Mouse (Mus musculus) G1E (cell line): ENCODE data around the gene BC049352. TPM values are rescaled to one million over a fixed set of nuclear protein-coding genes. Genes with fewer than 3 reads are reported as not detected.

ENCODE experiments used
- ATAC-seq: 2 replicates; pipeline ENCODE4 v1.8.0; 2016; ENCODE audit warnings: mild to moderate bottlenecking; ENCODE audit not compliant: insufficient number of reproducible peaks, poor library complexity, low FRiP score, severe bottlenecking; ENCODE audit errors: extremely low read depth
- DNase-seq: peaks from one replicate; pipeline ENCODE4 v3.0.0; 2012; ENCODE audit warnings: low spot score
- H3K27me3 ChIP-seq: 2 replicates; pipeline ENCODE4 v1.6.1; 2012; ENCODE audit warnings: mild to moderate bottlenecking, low read length, inconsistent platforms; ENCODE audit not compliant: insufficient read depth
- H3K36me3 ChIP-seq: replicated peaks from 2 replicates; pipeline ENCODE3; 2012; ENCODE audit warnings: mild to moderate bottlenecking, inconsistent platforms
- H3K4me1 ChIP-seq: 2 replicates; pipeline ENCODE4 v1.6.1; 2012; ENCODE audit warnings: low read depth, low read length, inconsistent platforms, mixed read lengths; ENCODE audit not compliant: insufficient read depth
- H3K4me3 ChIP-seq: 2 replicates; pipeline ENCODE4 v1.5.1; 2012; ENCODE audit warnings: low read depth, mild to moderate bottlenecking, inconsistent platforms, low read length, moderate library complexity, mixed read lengths
- H3K9me3 ChIP-seq: replicated peaks from 2 replicates; pipeline ENCODE4 v1.6.1; 2012; ENCODE audit warnings: inconsistent platforms
- CTCF ChIP-seq: IDR thresholded peaks from 2 replicates; pipeline ENCODE4 v1.5.1; 2012; ENCODE audit warnings: low read depth, low read length, inconsistent platforms, mixed read lengths
- GATA1 ChIP-seq: IDR thresholded peaks from 2 replicates; pipeline ENCODE4 v1.6.1; 2012; ENCODE audit warnings: borderline replicate concordance, low read length, inconsistent platforms, mixed read lengths
- GATA2 ChIP-seq: IDR thresholded peaks from 2 replicates; pipeline ENCODE4 v1.6.1; 2012; ENCODE audit warnings: low read depth, low read length, inconsistent platforms, borderline replicate concordance
- POLR2AphosphoS5 ChIP-seq: IDR thresholded peaks from 2 replicates; pipeline ENCODE4 v1.6.1; 2012; ENCODE audit warnings: low read depth, low read length, inconsistent platforms; ENCODE audit not compliant: insufficient replicate concordance
- TAL1 ChIP-seq: conservative IDR thresholded peaks from 2 replicates; pipeline ENCODE4 v1.6.1; 2012; ENCODE audit warnings: low read depth, low read length, inconsistent platforms, mixed read lengths
- polyA plus RNA-seq: library from polyadenylated mRNA; stranded (reverse); fragments of >175 nt; gene quantifications from 2 replicates; pipeline ENCODE4 v1.2.3, GENCODE M21; 2012
- total RNA-seq, 2 experiments: library from RNA; stranded (forward) in 1 of 2; stranded (reverse) in 1 of 2; fragments of 200-1000 nt in 1 of 2; fragments of >200 nt in 1 of 2; fragmentation: Nextera tagmentation in 1 of 2; gene quantifications; 2 replicates each; pipeline ENCODE4 v1.2.3; 2014 to 2017

The BC049352 gene
- total and polyA plus RNA-seq, 3 experiments = 0.22 TPM; not detected in 2

DNA sequence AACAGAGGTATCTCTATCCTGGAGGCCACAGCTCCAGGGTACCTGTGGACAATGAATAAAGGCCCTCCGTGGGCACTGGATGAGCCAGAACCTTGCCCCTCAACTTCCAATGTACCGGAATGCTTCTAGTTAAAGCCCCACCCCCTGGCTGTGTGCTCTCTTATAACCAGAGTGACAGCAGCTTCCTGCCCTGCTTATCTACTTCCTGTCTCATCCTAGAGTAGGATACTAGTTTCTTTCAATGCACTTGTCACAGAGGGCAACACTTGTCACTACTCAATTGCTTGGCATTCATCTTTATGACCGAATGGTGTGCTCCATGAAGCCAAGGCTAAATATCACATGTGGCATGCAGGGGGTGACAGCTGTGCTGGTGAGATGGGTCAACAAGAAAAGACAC, 69.5 kb downstream of the BC049352 start:
- no peak overlapping the region for H3K4me3 ChIP-seq
- ATAC-seq = no peak
- 0 out of 2 replicates have a peak, but pooled peaks cover 8% of the 10 kb centered on the region for H3K27me3 ChIP-seq
- no peak for TF ChIP-seq POLR2AphosphoS5
- no peak for TF ChIP-seq GATA2
- TF ChIP-seq CTCF = no peak
- no peak for TF ChIP-seq TAL1
- no peak for TF ChIP-seq GATA1
- no peaks in the 10 kb centered on the region for H3K9me3 ChIP-seq
- DNase-seq = no peak
- no peaks in the 10 kb centered on the region for H3K36me3 ChIP-seq
- H3K4me1 ChIP-seq = peaks cover 7% of the 10 kb centered on the region

DNA sequence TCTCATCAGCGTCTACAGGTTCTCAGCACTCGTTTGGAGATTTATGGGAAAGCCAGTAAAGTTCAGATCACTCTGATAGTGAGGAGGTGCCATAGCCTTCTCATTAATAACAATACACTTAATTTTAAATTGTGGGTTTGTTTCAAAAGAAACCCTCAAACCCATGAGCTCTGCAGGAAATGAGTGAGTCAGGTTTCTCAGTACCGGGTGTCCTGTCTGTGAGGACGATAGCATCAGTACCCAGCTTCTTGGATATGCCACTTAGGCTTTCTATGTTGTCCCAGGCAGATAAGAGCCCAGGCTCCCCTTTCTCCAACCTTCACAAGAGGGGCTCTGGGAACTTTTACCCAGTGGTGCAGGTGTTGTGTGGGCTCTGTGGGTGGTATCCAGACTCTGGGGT, 70.2 kb downstream of the BC049352 start:
- Histone ChIP-seq H3K36me3 (no peaks in the 10 kb centered on the region), H3K9me3 (no peaks in the 10 kb centered on the region), H3K4me3 (no peak overlapping the region), H3K4me1 (peaks cover 7% of the 10 kb centered on the region), H3K27me3 (0 out of 2 replicates have a peak, but pooled peaks cover 8% of the 10 kb centered on the region)
- DNase-seq (no peak), ATAC-seq (no peak)
- TF ChIP-seq POLR2AphosphoS5 = no peak
- no peak for TF ChIP-seq TAL1
- no peak for TF ChIP-seq GATA1
- TF ChIP-seq CTCF = no peak
- TF ChIP-seq GATA2 = no peak

DNA sequence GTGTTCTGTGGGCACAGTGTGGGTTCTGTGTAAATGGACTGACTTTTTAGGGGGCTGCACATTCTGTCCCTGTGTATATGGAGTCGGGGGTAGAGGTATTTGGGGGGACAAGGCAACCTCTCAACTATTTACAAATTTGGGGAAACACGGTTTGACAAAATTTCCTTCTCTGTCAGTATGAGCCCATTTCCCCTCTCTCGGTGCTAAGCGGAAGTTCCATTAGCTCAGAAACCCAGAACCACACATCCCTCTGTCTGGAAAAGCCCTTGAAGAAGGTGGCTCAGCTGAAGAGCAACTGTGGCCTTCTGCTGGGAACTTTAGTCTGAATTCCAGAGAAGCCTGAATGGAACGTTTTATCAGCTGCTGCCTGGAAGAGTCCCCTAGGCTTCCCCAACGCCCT, 70.6 kb downstream of the BC049352 start:
- H3K36me3 ChIP-seq = no peaks in the 10 kb centered on the region
- H3K4me3 ChIP-seq = no peak overlapping the region
- H3K27me3 ChIP-seq = 0 out of 2 replicates have a peak, but pooled peaks cover 8% of the 10 kb centered on the region
- no peak for TF ChIP-seq CTCF
- TF ChIP-seq GATA2 = no peak
- TF ChIP-seq POLR2AphosphoS5 = no peak
- TF ChIP-seq GATA1 = no peak
- TF ChIP-seq TAL1 = no peak
- H3K4me1 ChIP-seq = peaks cover 7% of the 10 kb centered on the region
- no peaks in the 10 kb centered on the region for H3K9me3 ChIP-seq
- no peak for ATAC-seq
- DNase-seq = no peak

DNA sequence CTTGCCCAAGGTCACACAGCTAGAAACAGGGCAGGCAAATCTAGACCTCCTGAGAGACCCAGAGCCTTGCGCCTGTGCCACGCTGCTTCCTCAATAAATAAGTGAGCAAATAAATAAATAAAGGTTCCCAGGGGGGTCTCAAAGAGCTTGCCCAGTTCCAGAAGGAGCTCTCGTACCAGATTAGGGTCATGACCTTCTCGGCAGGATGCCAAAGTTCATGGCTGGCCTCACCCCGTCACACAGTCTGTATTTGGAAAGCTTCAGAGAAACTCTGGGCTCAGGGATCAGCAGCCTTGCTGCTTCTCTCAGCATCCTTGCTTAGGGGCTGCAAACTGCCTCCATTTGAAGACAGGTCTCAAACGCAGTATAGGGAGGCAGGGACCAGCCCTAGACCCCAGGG, 72.2 kb downstream of the BC049352 start:
- H3K36me3 ChIP-seq = no peaks in the 10 kb centered on the region
- no peak overlapping the region for H3K4me3 ChIP-seq
- DNase-seq (no peak), ATAC-seq (no peak)
- no peaks in the 10 kb centered on the region for H3K9me3 ChIP-seq
- no peak for TF ChIP-seq GATA1
- TF ChIP-seq GATA2 = no peak
- no peak for TF ChIP-seq CTCF
- TF ChIP-seq TAL1 = no peak
- TF ChIP-seq POLR2AphosphoS5 = no peak
- H3K4me1 ChIP-seq = peaks cover 7% of the 10 kb centered on the region
- 0 out of 2 replicates have a peak, but pooled peaks cover 8% of the 10 kb centered on the region for H3K27me3 ChIP-seq

DNA sequence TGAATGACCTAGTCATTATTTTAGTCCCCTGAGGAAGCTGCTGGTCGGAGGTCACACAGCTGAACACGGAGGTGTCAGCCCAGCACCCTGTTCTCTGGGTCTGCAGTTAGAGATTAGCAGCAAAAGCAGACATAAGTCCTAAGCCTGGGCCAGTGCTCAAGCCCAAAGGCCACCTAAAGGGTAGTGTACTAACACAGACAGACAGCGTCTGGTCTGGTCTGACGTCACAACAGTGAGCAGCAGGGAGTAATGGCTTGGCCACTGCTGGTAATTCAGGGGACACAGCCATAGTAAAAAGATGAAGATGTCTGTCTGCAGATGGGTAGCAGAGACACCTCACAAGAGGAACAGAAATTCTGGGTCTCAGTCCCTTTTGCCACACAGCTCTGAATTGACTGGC, 72.8 kb downstream of the BC049352 start:
- 0 out of 2 replicates have a peak, but pooled peaks cover 8% of the 10 kb centered on the region for H3K27me3 ChIP-seq
- no peaks in the 10 kb centered on the region for H3K9me3 ChIP-seq
- H3K4me3 ChIP-seq = no peak overlapping the region
- H3K36me3 ChIP-seq = no peaks in the 10 kb centered on the region
- H3K4me1 ChIP-seq = peaks cover 7% of the 10 kb centered on the region
- ATAC-seq = no peak
- DNase-seq = no peak
- TF ChIP-seq TAL1 (no peak), GATA1 (no peak), POLR2AphosphoS5 (no peak), GATA2 (no peak), CTCF (no peak)

DNA sequence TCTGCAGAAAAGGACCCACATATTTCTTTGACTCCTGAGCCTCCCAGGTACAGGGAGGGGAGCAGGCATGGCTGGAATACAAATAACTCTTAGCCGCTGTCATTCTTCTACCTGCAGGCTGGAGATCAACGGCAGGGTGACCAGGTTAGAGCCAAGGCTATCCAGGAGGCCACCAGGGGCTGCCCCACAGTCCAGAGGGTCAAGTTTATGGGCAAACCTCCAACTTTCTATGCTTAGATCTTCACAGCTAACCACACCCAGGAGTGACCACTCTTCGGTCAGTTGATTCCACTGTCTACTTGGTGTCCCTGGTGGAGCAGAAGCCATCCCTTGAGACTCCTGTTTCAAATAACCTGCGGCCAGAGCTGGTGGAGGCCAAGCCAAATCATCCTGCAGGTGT, 73.6 kb downstream of the BC049352 start:
- H3K4me3 ChIP-seq = no peak overlapping the region
- ATAC-seq (no peak), DNase-seq (no peak)
- TF ChIP-seq GATA2 (no peak), CTCF (no peak), POLR2AphosphoS5 (no peak), TAL1 (no peak), GATA1 (no peak)
- peaks cover 6% of the 10 kb centered on the region; the same call in 1 of the 2 replicates for H3K27me3 ChIP-seq
- H3K4me1 ChIP-seq = peaks cover 7% of the 10 kb centered on the region
- H3K36me3 ChIP-seq = no peaks in the 10 kb centered on the region
- no peaks in the 10 kb centered on the region for H3K9me3 ChIP-seq
